Mouse (Mus musculus): ENCODE results near the gene Dclk2. TPM values are rescaled to one million over a fixed set of nuclear protein-coding genes. Genes with fewer than 3 reads are reported as not detected.

The Dclk2 gene
- polyA plus RNA-seq, 1 experiment from 2014 or later = 14.9 TPM

GRCm38 (mm10) chr3:86804265-86804664 lies 116.4 kb downstream of the Dclk2 start:
- Histone ChIP-seq H3K4me2 (ENCODE audit: low read depth, low read length) (no peak overlapping the region), H3K4me3 (ENCODE audit: low read depth, low read length) (no peak overlapping the region), H3K4me1 (ENCODE audit: control insufficient read depth, low read depth, low read length) (peaks cover 36% of the 10 kb centered on the region), H3K27me3 (ENCODE audit: control insufficient read depth, insufficient read depth, low read depth, low read length) (no peaks in the 10 kb centered on the region), H3K27ac (ENCODE audit: low read length) (no peak overlapping the region), H3K36me3 (ENCODE audit: control insufficient read depth, insufficient read depth) (no peaks in the 10 kb centered on the region), H3K9ac (ENCODE audit: low read depth, low read length) (no peak overlapping the region), H3K9me3 (replicated peaks; ENCODE audit: control insufficient read depth, low read length) (no peaks in the 10 kb centered on the region)
- WGBS (ENCODE audit: insufficient replicate concordance) = 79% methylated on average over 9 of the region's 9 CpGs
- no peak for ATAC-seq (ENCODE audit: low read depth)

GRCm38 (mm10) chr3:86802825-86803224 lies 117.8 kb downstream of the Dclk2 start:
- ATAC-seq (ENCODE audit: low read depth) = no peak
- Histone ChIP-seq H3K27ac (ENCODE audit: low read length) (0 out of 2 replicates have a peak overlapping the region, but pooled peaks have one; percentile 15), H3K9ac (ENCODE audit: low read depth, low read length) (no peak overlapping the region), H3K4me1 (ENCODE audit: control insufficient read depth, low read depth, low read length) (peaks cover 38% of the 10 kb centered on the region), H3K36me3 (ENCODE audit: control insufficient read depth, insufficient read depth) (no peaks in the 10 kb centered on the region), H3K4me3 (ENCODE audit: low read depth, low read length) (no peak overlapping the region), H3K9me3 (replicated peaks; ENCODE audit: control insufficient read depth, low read length) (no peaks in the 10 kb centered on the region), H3K27me3 (ENCODE audit: control insufficient read depth, insufficient read depth, low read depth, low read length) (no peaks in the 10 kb centered on the region), H3K4me2 (ENCODE audit: low read depth, low read length) (no peak overlapping the region)
- 36% methylated on average over 8 of the region's 8 CpGs for WGBS (ENCODE audit: insufficient replicate concordance)

DNA sequence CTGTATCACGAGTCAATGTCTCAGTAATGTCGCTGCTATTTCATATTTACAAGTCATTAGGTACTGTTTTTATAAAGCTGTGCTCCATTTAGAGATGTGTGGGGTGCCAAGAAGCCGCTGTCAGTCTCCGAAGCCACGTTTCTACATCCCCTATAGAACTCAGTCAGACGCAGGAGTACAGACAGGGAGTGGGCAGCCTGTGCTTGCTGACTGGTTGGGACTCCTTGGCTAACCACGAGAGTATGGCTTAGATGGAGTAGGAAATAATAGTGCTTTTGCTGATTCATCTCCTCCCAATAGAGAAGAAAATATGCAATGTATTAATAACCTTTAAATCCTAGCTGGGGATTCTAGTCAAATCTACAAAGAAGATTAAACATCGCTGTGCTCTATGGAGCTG lies 119.8 kb downstream of the Dclk2 start:
- Histone ChIP-seq H3K4me1 (ENCODE audit: control insufficient read depth, low read depth, low read length) (peaks cover 48% of the 10 kb centered on the region), H3K4me2 (ENCODE audit: low read depth, low read length) (no peak overlapping the region), H3K27ac (ENCODE audit: low read length) (peak overlapping the region; percentile 29; the same call in 1 of the 2 replicates), H3K9me3 (replicated peaks; ENCODE audit: control insufficient read depth, low read length) (no peaks in the 10 kb centered on the region), H3K9ac (ENCODE audit: low read depth, low read length) (no peak overlapping the region), H3K36me3 (ENCODE audit: control insufficient read depth, insufficient read depth) (no peaks in the 10 kb centered on the region), H3K4me3 (ENCODE audit: low read depth, low read length) (no peak overlapping the region), H3K27me3 (ENCODE audit: control insufficient read depth, insufficient read depth, low read depth, low read length) (no peaks in the 10 kb centered on the region)
- 71% methylated on average over 8 of the region's 8 CpGs for WGBS (ENCODE audit: insufficient replicate concordance)
- no peak for ATAC-seq (ENCODE audit: low read depth)

- Histone ChIP-seq H3K27me3 (ENCODE audit: control insufficient read depth, insufficient read depth, low read depth, low read length) (no peaks in the 10 kb centered on the region), H3K4me3 (ENCODE audit: low read depth, low read length) (peak overlapping the region; percentile 60), H3K36me3 (ENCODE audit: control insufficient read depth, insufficient read depth) (no peaks in the 10 kb centered on the region), H3K4me1 (ENCODE audit: control insufficient read depth, low read depth, low read length) (peaks cover 48% of the 10 kb centered on the region), H3K9ac (ENCODE audit: low read depth, low read length) (peak overlapping the region; percentile 50), H3K9me3 (replicated peaks; ENCODE audit: control insufficient read depth, low read length) (no peaks in the 10 kb centered on the region), H3K4me2 (ENCODE audit: low read depth, low read length) (peak overlapping the region; percentile 57), H3K27ac (ENCODE audit: low read length) (peak overlapping the region; percentile 93)
- WGBS (ENCODE audit: insufficient replicate concordance) = 29% methylated on average over 9 of the region's 9 CpGs
- peak; percentile 98 for ATAC-seq (ENCODE audit: low read depth)
Observed at GRCm38 (mm10) chr3:86799041-86799440, 121.6 kb downstream of the Dclk2 start.

- no peaks in the 10 kb centered on the region for H3K9me3 ChIP-seq (replicated peaks; ENCODE audit: control insufficient read depth, low read length)
- no peaks in the 10 kb centered on the region for H3K27me3 ChIP-seq (ENCODE audit: control insufficient read depth, insufficient read depth, low read depth, low read length)
- no peaks in the 10 kb centered on the region for H3K36me3 ChIP-seq (ENCODE audit: control insufficient read depth, insufficient read depth)
- WGBS (ENCODE audit: insufficient replicate concordance) = 66% methylated on average over 13 of the region's 13 CpGs
- H3K4me3 ChIP-seq (ENCODE audit: low read depth, low read length) = peak overlapping the region; percentile 60
- peak overlapping the region; percentile 44 for H3K9ac ChIP-seq (ENCODE audit: low read depth, low read length)
- peaks cover 46% of the 10 kb centered on the region for H3K4me1 ChIP-seq (ENCODE audit: control insufficient read depth, low read depth, low read length)
- peak overlapping the region; percentile 57 for H3K4me2 ChIP-seq (ENCODE audit: low read depth, low read length)
- peak overlapping the region; percentile 80 for H3K27ac ChIP-seq (ENCODE audit: low read length)
- 0 out of 2 replicates have a peak, but pooled peaks have one; percentile 5 for ATAC-seq (ENCODE audit: low read depth)
Observed at GRCm38 (mm10) chr3:86797871-86798460, 122.7 kb downstream of the Dclk2 start.

DNA sequence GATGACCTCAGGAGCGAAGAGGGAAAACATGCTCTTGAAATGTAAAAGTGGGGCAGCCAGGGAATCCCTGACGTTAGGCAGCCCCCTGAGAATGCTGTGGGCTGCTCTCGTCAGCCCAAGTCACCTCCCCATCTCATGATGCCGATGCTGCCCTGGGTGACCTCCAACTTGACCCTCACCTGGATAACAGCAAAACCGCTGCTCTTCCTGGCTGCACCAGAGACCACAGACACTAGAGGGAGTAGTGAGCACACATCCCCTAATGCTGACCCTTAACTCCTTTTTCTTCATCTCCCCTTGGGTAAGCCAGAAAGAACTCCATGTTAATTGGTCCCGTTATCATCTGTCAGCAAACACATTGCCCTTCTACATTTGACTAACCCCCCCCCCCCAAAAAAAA lies 123.9 kb downstream of the Dclk2 start:
- no peaks in the 10 kb centered on the region for H3K27me3 ChIP-seq (ENCODE audit: control insufficient read depth, insufficient read depth, low read depth, low read length)
- peak overlapping the region; percentile 39 for H3K4me3 ChIP-seq (ENCODE audit: low read depth, low read length)
- H3K9me3 ChIP-seq (replicated peaks; ENCODE audit: control insufficient read depth, low read length) = no peaks in the 10 kb centered on the region
- 40% methylated on average over 6 of the region's 6 CpGs for WGBS (ENCODE audit: insufficient replicate concordance)
- peaks cover 35% of the 10 kb centered on the region for H3K4me1 ChIP-seq (ENCODE audit: control insufficient read depth, low read depth, low read length)
- no peaks in the 10 kb centered on the region for H3K36me3 ChIP-seq (ENCODE audit: control insufficient read depth, insufficient read depth)
- ATAC-seq (ENCODE audit: low read depth) = no peak
- H3K27ac ChIP-seq (ENCODE audit: low read length) = no peak overlapping the region
- peak overlapping the region; percentile 57 for H3K4me2 ChIP-seq (ENCODE audit: low read depth, low read length)
- no peak overlapping the region for H3K9ac ChIP-seq (ENCODE audit: low read depth, low read length)

GRCm38 (mm10) chr3:86793720-86794191 lies 126.9 kb downstream of the Dclk2 start:
- Histone ChIP-seq H3K4me3 (ENCODE audit: low read depth, low read length) (no peak overlapping the region), H3K27me3 (ENCODE audit: control insufficient read depth, insufficient read depth, low read depth, low read length) (no peaks in the 10 kb centered on the region), H3K4me2 (ENCODE audit: low read depth, low read length) (no peak overlapping the region), H3K9me3 (replicated peaks; ENCODE audit: control insufficient read depth, low read length) (no peaks in the 10 kb centered on the region), H3K9ac (ENCODE audit: low read depth, low read length) (no peak overlapping the region), H3K36me3 (ENCODE audit: control insufficient read depth, insufficient read depth) (no peaks in the 10 kb centered on the region), H3K27ac (ENCODE audit: low read length) (no peak overlapping the region), H3K4me1 (ENCODE audit: control insufficient read depth, low read depth, low read length) (peaks cover 11% of the 10 kb centered on the region)
- ATAC-seq (ENCODE audit: low read depth) = no peak
- 54% methylated on average over 1 of the region's 1 CpGs for WGBS (ENCODE audit: insufficient replicate concordance)

DNA sequence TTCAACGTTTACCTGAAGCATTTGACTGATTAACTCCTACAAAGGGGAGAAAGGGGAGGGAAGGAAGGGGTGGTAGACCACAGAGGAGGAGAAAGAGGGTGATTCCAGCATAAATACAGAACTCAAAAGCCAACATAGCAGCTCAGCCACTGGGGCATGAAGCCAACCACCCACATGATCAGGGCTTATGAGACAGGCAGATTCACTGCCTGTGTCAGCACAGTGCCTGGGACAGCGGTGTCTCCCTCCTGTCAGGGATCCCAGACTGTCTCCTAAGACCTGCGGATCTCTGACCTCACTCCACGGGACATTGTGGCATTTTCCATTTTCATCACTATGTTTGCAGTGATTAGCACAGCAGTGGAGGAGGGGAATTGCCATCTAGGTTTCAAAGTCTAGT lies 127.4 kb downstream of the Dclk2 start:
- ATAC-seq (ENCODE audit: low read depth) = no peak
- no peaks in the 10 kb centered on the region for H3K36me3 ChIP-seq (ENCODE audit: control insufficient read depth, insufficient read depth)
- 64% methylated on average over 4 of the region's 4 CpGs for WGBS (ENCODE audit: insufficient replicate concordance)
- H3K27ac ChIP-seq (ENCODE audit: low read length) = no peak overlapping the region
- H3K9me3 ChIP-seq (replicated peaks; ENCODE audit: control insufficient read depth, low read length) = no peaks in the 10 kb centered on the region
- H3K27me3 ChIP-seq (ENCODE audit: control insufficient read depth, insufficient read depth, low read depth, low read length) = no peaks in the 10 kb centered on the region
- H3K9ac ChIP-seq (ENCODE audit: low read depth, low read length) = no peak overlapping the region
- no peak overlapping the region for H3K4me2 ChIP-seq (ENCODE audit: low read depth, low read length)
- H3K4me1 ChIP-seq (ENCODE audit: control insufficient read depth, low read depth, low read length) = peaks cover 11% of the 10 kb centered on the region
- no peak overlapping the region for H3K4me3 ChIP-seq (ENCODE audit: low read depth, low read length)

- H3K9me3 ChIP-seq (replicated peaks; ENCODE audit: control insufficient read depth, low read length) = no peaks in the 10 kb centered on the region
- H3K36me3 ChIP-seq (ENCODE audit: control insufficient read depth, insufficient read depth) = no peaks in the 10 kb centered on the region; the same call in 1 of the 2 replicates
- H3K27me3 ChIP-seq (ENCODE audit: control insufficient read depth, insufficient read depth, low read depth, low read length) = no peaks in the 10 kb centered on the region
- H3K4me1 ChIP-seq (ENCODE audit: control insufficient read depth, low read depth, low read length) = no peaks in the 10 kb centered on the region; the same call in 1 of the 2 replicates
- WGBS (ENCODE audit: insufficient replicate concordance) = 78% methylated on average over 5 of the region's 5 CpGs
- H3K4me3 ChIP-seq (ENCODE audit: low read depth, low read length) = no peak overlapping the region
- no peak overlapping the region for H3K9ac ChIP-seq (ENCODE audit: low read depth, low read length)
- H3K27ac ChIP-seq (ENCODE audit: low read length) = no peak overlapping the region
- no peak overlapping the region for H3K4me2 ChIP-seq (ENCODE audit: low read depth, low read length)
- no peak for ATAC-seq (ENCODE audit: low read depth)
Observed at GRCm38 (mm10) chr3:86789752-86790151, 130.9 kb downstream of the Dclk2 start.
